Mouse (Mus musculus): ENCODE data around the gene Tuba1a.

Gene Tuba1a

GRCm38 (mm10) chr15:98928598-98929240 is 24.8 kb downstream of the Tuba1a start:
- in situ Hi-C loops (cut with MboI, MseI), result no loop called here

- in situ Hi-C loops (cut with MboI, MseI), result no loop called here
These were observed 25.9 kb downstream of the Tuba1a start for GRCm38 (mm10) chr15:98927566-98927965.

GRCm38 (mm10) chr15:98924682-98925081 is 28.8 kb downstream of the Tuba1a start:
- in situ Hi-C loops (cut with MboI, MseI), result no loop called here

- in situ Hi-C loops (cut with MboI, MseI), result no loop called here
These were observed 30.4 kb downstream of the Tuba1a start for GRCm38 (mm10) chr15:98923031-98923537.

GRCm38 (mm10) chr15:98922581-98922980 is 30.9 kb downstream of the Tuba1a start:
- in situ Hi-C loops (cut with MboI, MseI), result no loop called here

GRCm38 (mm10) chr15:98921510-98921909 is 32.0 kb downstream of the Tuba1a start:
- in situ Hi-C loops (cut with MboI, MseI), result no loop called here

GRCm38 (mm10) chr15:98918499-98918895 is 35.0 kb downstream of the Tuba1a start:
- in situ Hi-C loops (cut with MboI, MseI), result loop anchor here (5.0 kb wide), 1 partner anchor 36 kb away; no protein-coding TSS in a partner anchor

- in situ Hi-C loops (cut with MboI, MseI), result loop anchor here (5.0 kb wide), 1 partner anchor 36 kb away; no protein-coding TSS in a partner anchor
These were observed 35.7 kb downstream of the Tuba1a start, which contains the start of gene Lmbr1l for GRCm38 (mm10) chr15:98917538-98918498. Gene Lmbr1l, minus strand, starts transcription at chr15:98918231.

- in situ Hi-C loops (cut with MboI, MseI), result loop anchor here (5.0 kb wide), 1 partner anchor 35 kb away; no protein-coding TSS in a partner anchor
These were observed 36.4 kb downstream of the Tuba1a start for GRCm38 (mm10) chr15:98917091-98917490.

GRCm38 (mm10) chr15:98916016-98916415 is 37.5 kb downstream of the Tuba1a start:
- in situ Hi-C loops (cut with MboI, MseI), result loop anchor here (5.0 kb wide), 1 partner anchor 34 kb away; no protein-coding TSS in a partner anchor

GRCm38 (mm10) chr15:98914903-98915302 is 38.6 kb downstream of the Tuba1a start:
- in situ Hi-C loops (cut with MboI, MseI), result loop anchor here (5.0 kb wide), 1 partner anchor 33 kb away; no protein-coding TSS in a partner anchor

- in situ Hi-C loops (cut with MboI, MseI), result loop anchor here (5.0 kb wide), 1 partner anchor 93 kb away; no protein-coding TSS in a partner anchor
These were observed 48.8 kb downstream of the Tuba1a start for GRCm38 (mm10) chr15:98904692-98905091.

GRCm38 (mm10) chr15:98902600-98902999 is 50.9 kb downstream of the Tuba1a start:
- in situ Hi-C loops (cut with MboI, MseI), result no loop called here

GRCm38 (mm10) chr15:98901530-98901929 is 52.0 kb downstream of the Tuba1a start:
- in situ Hi-C loops (cut with MboI, MseI), result no loop called here

All from regulatory T cell (primary cell).